Comparison of ENCODE assay signal across 9 mouse cellular contexts in the genomic region with DNA sequence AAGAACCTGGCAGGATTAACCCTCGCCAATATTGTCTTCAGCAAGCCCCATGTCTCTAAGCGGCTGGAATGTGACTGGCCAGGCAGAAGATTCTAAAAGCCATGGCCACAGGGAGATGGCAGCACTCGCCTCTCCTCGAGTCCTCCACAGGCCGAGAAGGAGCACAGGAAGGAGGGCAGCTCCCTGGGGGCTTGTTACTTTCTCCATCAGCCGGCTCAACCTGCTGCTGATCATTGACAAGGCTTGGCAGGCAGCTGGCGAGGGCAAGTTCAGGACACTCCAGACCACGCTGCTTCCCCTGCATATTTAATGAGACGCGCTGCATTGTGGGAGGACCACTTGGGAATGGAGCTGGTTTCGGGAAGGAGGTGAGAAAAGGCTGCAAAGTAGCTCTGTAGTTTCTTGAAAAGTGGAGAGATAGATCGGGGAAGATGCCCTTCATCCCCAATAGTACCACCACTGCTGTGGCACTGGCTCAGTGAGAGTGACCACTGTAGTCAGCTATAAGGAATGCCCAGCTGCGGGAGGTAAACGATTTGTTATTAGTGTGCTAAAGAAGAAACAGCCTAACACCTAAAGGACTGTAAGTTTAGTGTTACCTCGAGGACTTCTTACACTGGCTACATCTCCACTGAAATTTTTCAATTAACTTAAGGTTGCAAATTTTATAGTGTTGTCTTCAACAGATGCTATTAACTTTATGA.
A peak's percentile ranks its signal among the peaks of the same experiment; 100 is the strongest.
DNase-seq lines count a peak whose midpoint lies in the region; ATAC-seq and TF ChIP-seq lines count a peak whose summit lies in the region.
"Had no signal": no experiment of that assay in that cellular context is flagged by ENCODE, and none has a peak within 500 bp of the region (broad histone marks: within the 10 kb centered on the region; RNA-seq: fewer than 3 reads in every experiment).

No protein-coding gene starts in this region.

- no peak overlapping the region for H3K27ac ChIP-seq in ES-E14 (ENCODE audit: insufficient read depth, low read depth, low read length, poor library complexity, severe bottlenecking)
- peak overlapping the region; percentile 64 for H3K27ac ChIP-seq in hindbrain, embryonic 12.5 days
- H3K27ac ChIP-seq in lung, embryonic 16.5 days (ENCODE audit: low read length) = no peak overlapping the region
- H3K27ac ChIP-seq: macrophage had no signal

- H3K4me2 ChIP-seq in hindbrain, embryonic 12.5 days (replicated peaks) = peak overlapping the region; percentile 54
- H3K4me2 ChIP-seq in lung, embryonic 16.5 days (ENCODE audit: low read depth, low read length) = peak overlapping the region; percentile 40

- WGBS in hindbrain, embryonic 12.5 days = 11% methylated on average over 15 of the region's 15 CpGs
- 15% methylated on average over 15 of the region's 15 CpGs for WGBS in lung, embryonic 16.5 days

- no peak overlapping the region for H3K9ac ChIP-seq in ES-E14 (ENCODE audit: insufficient read depth, low read depth, low read length, poor library complexity, severe bottlenecking)
- peak overlapping the region; percentile 43 for H3K9ac ChIP-seq in hindbrain, embryonic 12.5 days
- peak overlapping the region; percentile 38; the same call in 1 of the 2 replicates for H3K9ac ChIP-seq in lung, embryonic 16.5 days (ENCODE audit: low read length)

- H3K9me3 ChIP-seq in ES-E14 (ENCODE audit: control insufficient read depth, insufficient read depth, low read depth, low read length) = no peaks in the 10 kb centered on the region
- no peaks in the 10 kb centered on the region for H3K9me3 ChIP-seq in hindbrain, embryonic 12.5 days (replicated peaks)
- no peaks in the 10 kb centered on the region for H3K9me3 ChIP-seq in lung, embryonic 16.5 days (ENCODE audit: control insufficient read depth, low read length)

- H3K4me3 ChIP-seq in ES-E14 (ENCODE audit: insufficient read depth in 1 of 2, low read depth in 1 of 2, low read length in 2 of 2, poor library complexity in 1 of 2, severe bottlenecking in 1 of 2) = peak overlapping the region in 1 of 2 experiments; percentile 51; a peak in 2 of 4 replicates
- peak overlapping the region; percentile 26 for H3K4me3 ChIP-seq in hindbrain, embryonic 12.5 days
- peak overlapping the region; percentile 24 for H3K4me3 ChIP-seq in lung, embryonic 16.5 days (ENCODE audit: low read length)

- in situ Hi-C loops in ES-E14 (cut with MboI; ENCODE audit: low sequenced_read_pairs in 2 of 2, unreplicated experiment in 2 of 2) = no loop called here

- peak; percentile 6 for DNase-seq in ES-E14 (ENCODE audit: low read depth, low spot score)
- DNase-seq in cerebellum, postnatal 10 days = peak; percentile 74 to 80
- DNase-seq in frontal cortex, postnatal 36 days (ENCODE audit: low spot score in 2 of 2) = peak; percentile 36 to 45
- peak; percentile 39 to 55 for DNase-seq in layer of hippocampus, postnatal 14 days (ENCODE audit: low spot score in 2 of 2)
- DNase-seq in right cerebral cortex, adult 2 months (ENCODE audit: low spot score in 2 of 2) = peak; percentile 38 to 48

- peak; percentile 84 for ATAC-seq in hindbrain, embryonic 12.5 days (ENCODE audit: low FRiP score)
- ATAC-seq in lung, embryonic 16.5 days (ENCODE audit: low read depth) = peak; percentile 78
- ATAC-seq in monocyte, adult 5-6 weeks (replicated peaks; ENCODE audit: insufficient number of reproducible peaks, low FRiP score, low TSS enrichment, poor library complexity, severe bottlenecking) = no peak

- no peaks in the 10 kb centered on the region for H3K36me3 ChIP-seq in ES-E14 (ENCODE audit: control insufficient read depth, insufficient read depth, low read length, poor library complexity, severe bottlenecking)
- H3K36me3 ChIP-seq in hindbrain, embryonic 12.5 days = no peaks in the 10 kb centered on the region
- H3K36me3 ChIP-seq in lung, embryonic 16.5 days (ENCODE audit: control insufficient read depth, insufficient read depth, low read length) = no peaks in the 10 kb centered on the region

- H3K27me3 ChIP-seq in hindbrain, embryonic 12.5 days = no peaks in the 10 kb centered on the region
- H3K27me3 ChIP-seq in lung, embryonic 16.5 days (ENCODE audit: control insufficient read depth, insufficient read depth, low read depth, low read length) = no peaks in the 10 kb centered on the region

- peaks cover 2 to 3% of the 10 kb centered on the region in 2 experiments; a peak in 1 of 4 replicates for H3K4me1 ChIP-seq in ES-E14 (ENCODE audit: control insufficient read depth in 2 of 2, insufficient read depth in 2 of 2, low read length in 2 of 2, poor library complexity in 1 of 2)
- H3K4me1 ChIP-seq in hindbrain, embryonic 12.5 days = peaks cover 21% of the 10 kb centered on the region
- peaks cover 5% of the 10 kb centered on the region; the same call in 1 of the 2 replicates for H3K4me1 ChIP-seq in lung, embryonic 16.5 days (replicated peaks; ENCODE audit: control insufficient read depth, insufficient read depth, low read length)

TF ChIP-seq in ES-E14, 5 proteins besides CTCF, POLR2A, EP300 and RAD21:
- TF ChIP-seq ZC3H11A (IDR thresholded peaks at IDR 0.05; ENCODE audit: borderline replicate concordance, low read depth, low read length) (no peak), HCFC1 (IDR thresholded peaks at IDR 0.05; ENCODE audit: borderline replicate concordance, insufficient read depth, low read length) (no peak), CHD2 (IDR thresholded peaks at IDR 0.05; ENCODE audit: low read depth, low read length) (no peak), ZNF384 (IDR thresholded peaks at IDR 0.05; ENCODE audit: low read depth, low read length) (no peak), MAFK (IDR thresholded peaks at IDR 0.05; ENCODE audit: insufficient read depth, low read depth, low read length) (no peak)

Comparison
In these comparisons a context has a peak if more than half of its experiments do, and no peak if none do; other contexts are left out.
1. DNase-seq: peak in every context shown above with its lines; median percentile 77 in cerebellum, postnatal 10 days; 47 in layer of hippocampus, postnatal 14 days; 43 in right cerebral cortex, adult 2 months; 40 in frontal cortex, postnatal 36 days; 6 in ES-E14.